18 mouse cellular contexts compared by ENCODE assay signal in genomic region chr10:19463800-19464199, GRCm38 (mm10).
DNase-seq lines count a peak whose midpoint lies in the region; ATAC-seq and TF ChIP-seq lines count a peak whose summit lies in the region.
"Had no signal": no experiment of that assay in that cellular context is flagged by ENCODE, and none has a peak within 500 bp of the region (broad histone marks: within the 10 kb centered on the region; RNA-seq: fewer than 3 reads in every experiment).

No protein-coding gene starts in this region.

- DNase-seq in liver, adult 2 months (ENCODE audit: extremely low read depth, low read depth, low spot score), result peak; percentile 94
- DNase-seq in liver, postnatal 0 days, result no peak
- DNase-seq in urinary bladder, postnatal 14 days (ENCODE audit: low spot score), result no peak
- no peak for DNase-seq in cerebellum, postnatal 14 days
- DNase-seq: adrenal gland, adult 2 months; adrenal gland, postnatal 10 days; adrenal gland, postnatal 25 days; cerebellum, adult 11 months; cerebellum, adult 18-20 months; cerebellum, adult 8-10 months; cerebellum, adult 9-11 months; cerebellum, postnatal 25 days had no signal

- ATAC-seq in liver, postnatal 0 days, result no peak; the same call in 1 of the 2 replicates
- ATAC-seq: forebrain, embryonic 14.5 days; forebrain, embryonic 16.5 days had no signal

- no peak for TF ChIP-seq EP300 in liver, postnatal 0 days (IDR thresholded peaks at IDR 0.05; ENCODE audit: low read depth)

- 15% methylated on average over 3 of the region's 3 CpGs for WGBS in liver, adult 2 months
- WGBS in liver, postnatal 0 days (ENCODE audit: insufficient replicate concordance), result 63% methylated on average over 3 of the region's 3 CpGs

- H3K79me2 ChIP-seq in liver, adult 2 months (ENCODE audit: control insufficient read depth, insufficient read depth, low read length), result no peaks in the 10 kb centered on the region

- peaks cover 12% of the 10 kb centered on the region for H3K4me1 ChIP-seq in liver, adult 2 months (ENCODE audit: control insufficient read depth, insufficient read depth, low read length)
- H3K4me1 ChIP-seq in liver, postnatal 0 days (ENCODE audit: insufficient read depth), result no peaks in the 10 kb centered on the region
- H3K4me1 ChIP-seq in embryonic fibroblast, embryonic 13.5 days (ENCODE audit: control insufficient read depth, insufficient read depth, low read length), result peaks cover 4% of the 10 kb centered on the region
- H3K4me1 ChIP-seq: embryonic facial prominence, embryonic 13.5 days had no signal

- no peak overlapping the region for H3K4me3 ChIP-seq in liver, adult 2 months (ENCODE audit: insufficient read depth, low read depth, low read length)
- H3K4me3 ChIP-seq in liver, postnatal 0 days (ENCODE audit: low read depth, low read length), result no peak overlapping the region
- H3K4me3 ChIP-seq in embryonic fibroblast, embryonic 13.5 days (ENCODE audit: insufficient read depth, low read length), result no peak overlapping the region
- H3K4me3 ChIP-seq: embryonic facial prominence, embryonic 13.5 days; forebrain, embryonic 10.5 days; forebrain, embryonic 12.5 days had no signal

- no peaks in the 10 kb centered on the region for H3K36me3 ChIP-seq in liver, adult 2 months (ENCODE audit: control insufficient read depth, insufficient read depth, low read length)
- no peaks in the 10 kb centered on the region for H3K36me3 ChIP-seq in liver, postnatal 0 days (replicated peaks; ENCODE audit: insufficient read depth, low read length)
- H3K36me3 ChIP-seq: embryonic facial prominence, embryonic 13.5 days; forebrain, embryonic 10.5 days; forebrain, embryonic 12.5 days had no signal

- H3K27ac ChIP-seq in liver, adult 2 months (replicated peaks; ENCODE audit: insufficient read depth, low read depth, low read length), result no peak overlapping the region
- H3K27ac ChIP-seq in liver, postnatal 0 days (ENCODE audit: low read depth), result no peak overlapping the region
- peak overlapping the region; percentile 91 for H3K27ac ChIP-seq in embryonic fibroblast, embryonic 13.5 days (ENCODE audit: insufficient read depth, low read length)
- H3K27ac ChIP-seq: embryonic facial prominence, embryonic 13.5 days; forebrain, embryonic 10.5 days; forebrain, embryonic 12.5 days had no signal

- no peaks in the 10 kb centered on the region for H3K27me3 ChIP-seq in liver, adult 2 months (ENCODE audit: control insufficient read depth, insufficient read depth, low read length)
- no peaks in the 10 kb centered on the region for H3K27me3 ChIP-seq in liver, postnatal 0 days (ENCODE audit: insufficient read depth, low read length)
- H3K27me3 ChIP-seq: embryonic facial prominence, embryonic 13.5 days; forebrain, embryonic 12.5 days had no signal

- H3K9me3 ChIP-seq in liver, postnatal 0 days (ENCODE audit: low read length), result no peaks in the 10 kb centered on the region
- H3K9me3 ChIP-seq: embryonic facial prominence, embryonic 13.5 days; forebrain, embryonic 10.5 days; forebrain, embryonic 12.5 days had no signal

- no peak for TF ChIP-seq POLR2A in liver, adult 2 months (IDR thresholded peaks at IDR 0.05; ENCODE audit: extremely low read depth, insufficient read depth, low read length)
- no peak for TF ChIP-seq POLR2A in embryonic fibroblast, embryonic 13.5 days (IDR thresholded peaks at IDR 0.05; ENCODE audit: low read depth, low read length)

- H3K9ac ChIP-seq in liver, adult 2 months (ENCODE audit: low read depth, low read length), result no peak overlapping the region
- no peak overlapping the region for H3K9ac ChIP-seq in liver, postnatal 0 days (replicated peaks)
- H3K9ac ChIP-seq: embryonic facial prominence, embryonic 13.5 days; forebrain, embryonic 12.5 days had no signal

- TF ChIP-seq CTCF in liver, adult 2 months (IDR thresholded peaks at IDR 0.05; ENCODE audit: low read depth, low read length), result no peak
- no peak for TF ChIP-seq CTCF in liver, postnatal 0 days (IDR thresholded peaks at IDR 0.05; ENCODE audit: low read depth)
- no peak for TF ChIP-seq CTCF in embryonic fibroblast, embryonic 13.5 days (IDR thresholded peaks at IDR 0.05; ENCODE audit: borderline replicate concordance, insufficient read depth, low read length)

- H3K4me2 ChIP-seq in liver, postnatal 0 days (ENCODE audit: low read depth, low read length), result no peak overlapping the region
- H3K4me2 ChIP-seq: embryonic facial prominence, embryonic 13.5 days; forebrain, embryonic 12.5 days had no signal
